Mouse (Mus musculus): Measurements from ENCODE around the gene Htra1.

The Htra1 gene

DNA sequence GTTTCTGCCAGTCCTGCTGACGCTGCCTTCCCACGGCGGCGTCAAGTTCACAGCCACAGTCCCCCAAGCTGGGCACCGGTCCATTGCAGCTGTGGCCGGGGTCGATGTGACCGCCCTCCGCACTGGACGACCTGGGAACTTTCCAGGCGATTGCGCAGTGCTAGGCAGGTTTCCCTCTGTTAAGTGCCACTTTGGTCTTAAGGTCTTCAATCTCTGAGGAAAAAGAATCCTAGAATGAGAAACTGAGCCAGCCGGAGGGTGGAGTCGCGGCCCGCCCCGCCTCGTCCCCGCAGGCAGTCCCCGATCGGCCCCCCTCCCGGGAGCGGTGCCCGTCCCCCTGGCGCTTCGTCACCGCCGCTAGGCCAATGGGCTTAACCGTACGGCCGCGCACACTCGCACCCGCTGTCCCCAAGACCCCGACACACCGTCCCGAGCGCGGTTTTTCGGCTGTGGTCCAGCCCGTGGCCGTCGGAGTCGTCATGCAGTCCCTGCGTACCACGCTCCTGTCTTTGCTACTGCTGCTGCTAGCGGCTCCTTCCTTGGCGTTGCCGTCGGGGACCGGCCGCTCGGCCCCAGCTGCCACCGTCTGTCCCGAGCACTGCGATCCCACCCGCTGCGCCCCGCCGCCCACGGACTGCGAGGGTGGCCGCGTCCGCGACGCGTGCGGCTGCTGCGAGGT, at the start of gene Htra1:
TSS of gene Htra1 (plus strand) at position 319 of the 679 bp plus-strand sequence.
- DNase-seq = peak; percentile 56

- DNase-seq = no peak
Measured at GRCm38 (mm10) chr7:130886246-130886645, 49.7 kb upstream of the Htra1 start.

- peak; percentile 57 for DNase-seq
Measured at GRCm38 (mm10) chr7:130887946-130888345, 48.0 kb upstream of the Htra1 start.

- no peak for DNase-seq
Measured at GRCm38 (mm10) chr7:130890871-130891270, 45.0 kb upstream of the Htra1 start.

- no peak for DNase-seq
Measured at GRCm38 (mm10) chr7:130892973-130893372, 42.9 kb upstream of the Htra1 start.

- DNase-seq = peak; percentile 45
Measured at GRCm38 (mm10) chr7:130894931-130895617, 40.8 kb upstream of the Htra1 start.

- DNase-seq = no peak
Measured at GRCm38 (mm10) chr7:130895618-130895945, 40.3 kb upstream of the Htra1 start.

- no peak for DNase-seq
Measured at GRCm38 (mm10) chr7:130896064-130896463, 39.8 kb upstream of the Htra1 start.

DNA sequence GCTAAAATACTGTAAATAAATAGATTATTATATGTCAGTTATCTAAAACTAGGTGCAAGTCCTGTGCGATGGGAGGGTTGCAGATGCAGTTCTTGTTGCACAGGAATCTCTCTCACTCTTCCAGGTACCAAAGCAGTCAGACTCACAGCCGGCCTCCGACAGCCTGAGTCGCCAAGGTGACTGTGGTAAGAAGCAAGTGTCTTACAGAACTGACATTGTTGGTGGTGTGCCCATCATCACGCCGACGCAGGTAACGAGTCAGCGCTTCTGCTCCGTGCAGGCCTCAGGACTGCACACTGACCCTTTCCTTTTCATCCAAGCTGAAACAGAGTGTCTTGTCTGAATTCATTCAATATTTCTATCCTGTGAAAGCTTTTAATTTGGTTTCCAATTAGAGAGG, 38.7 kb upstream of the Htra1 start:
- DNase-seq = no peak

DNA sequence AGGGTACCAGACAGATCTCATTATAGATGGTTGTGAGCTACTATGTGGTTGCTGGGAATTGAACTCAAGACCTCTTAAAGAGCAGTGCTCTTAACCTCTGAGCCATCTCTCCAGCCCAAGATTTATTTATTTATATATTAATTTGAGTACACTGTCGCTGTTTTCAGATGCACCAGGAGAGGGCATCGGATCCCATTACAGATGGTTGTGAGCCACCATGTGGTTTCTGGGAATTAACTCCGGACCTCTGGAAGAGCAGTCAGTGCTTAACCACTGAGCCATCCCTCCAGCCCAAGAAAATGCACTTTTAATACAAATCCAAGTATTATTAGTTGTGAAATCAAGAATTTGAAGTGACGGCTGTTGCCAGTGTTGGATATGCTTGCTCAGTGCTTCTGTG, 37.5 kb upstream of the Htra1 start:
- DNase-seq = no peak

- no peak for DNase-seq
Measured at GRCm38 (mm10) chr7:130900233-130900848, 35.6 kb upstream of the Htra1 start.

DNA sequence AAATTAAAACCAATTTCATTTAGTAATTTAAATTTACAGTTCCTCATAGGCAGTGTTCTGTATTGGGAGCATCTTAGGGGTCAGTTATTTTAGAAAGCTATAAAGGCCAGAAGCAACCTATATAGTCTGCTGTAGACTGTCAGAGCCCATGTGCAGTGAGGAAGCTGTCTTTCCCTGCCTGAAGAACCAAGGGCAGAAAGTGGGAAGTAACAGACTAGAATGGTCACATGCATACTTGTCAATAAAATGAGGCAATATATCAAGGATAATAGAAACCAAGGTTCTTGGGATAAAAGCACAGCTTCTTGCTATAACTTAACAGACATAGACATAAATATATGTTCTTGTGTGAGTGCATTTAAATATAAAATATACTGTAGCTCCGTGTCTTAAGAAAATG, 33.0 kb upstream of the Htra1 start:
- DNase-seq = no peak

DNA sequence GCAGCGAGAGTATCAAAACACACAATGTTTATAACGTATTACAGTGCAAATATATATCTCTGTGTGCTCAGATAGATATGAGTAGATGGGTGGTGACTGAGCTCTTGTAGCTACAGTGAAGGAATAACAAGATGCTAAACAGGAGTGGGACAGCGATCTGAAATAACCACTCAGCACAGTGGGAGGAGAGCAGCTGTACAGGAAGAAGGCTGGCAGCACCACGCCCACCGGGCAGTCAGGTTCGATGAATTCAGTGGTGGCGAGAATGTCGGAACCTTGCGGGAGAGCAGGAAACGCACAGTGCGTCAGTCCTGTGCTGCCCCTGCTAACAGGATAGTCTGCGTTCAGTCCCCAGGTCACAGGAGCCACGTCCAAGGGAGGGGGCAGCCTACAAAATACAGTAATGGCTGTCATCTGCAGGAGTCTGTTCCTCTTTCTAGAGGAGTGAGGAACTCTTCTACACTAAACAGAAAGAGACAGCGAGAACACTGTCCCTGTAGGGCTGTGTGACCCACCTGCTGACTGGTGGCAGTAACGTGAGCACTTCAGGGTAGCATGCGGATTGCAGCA, 32.3 kb upstream of the Htra1 start:
- DNase-seq = no peak

- DNase-seq = no peak
Measured at GRCm38 (mm10) chr7:130904571-130905365, 31.1 kb upstream of the Htra1 start.

DNA sequence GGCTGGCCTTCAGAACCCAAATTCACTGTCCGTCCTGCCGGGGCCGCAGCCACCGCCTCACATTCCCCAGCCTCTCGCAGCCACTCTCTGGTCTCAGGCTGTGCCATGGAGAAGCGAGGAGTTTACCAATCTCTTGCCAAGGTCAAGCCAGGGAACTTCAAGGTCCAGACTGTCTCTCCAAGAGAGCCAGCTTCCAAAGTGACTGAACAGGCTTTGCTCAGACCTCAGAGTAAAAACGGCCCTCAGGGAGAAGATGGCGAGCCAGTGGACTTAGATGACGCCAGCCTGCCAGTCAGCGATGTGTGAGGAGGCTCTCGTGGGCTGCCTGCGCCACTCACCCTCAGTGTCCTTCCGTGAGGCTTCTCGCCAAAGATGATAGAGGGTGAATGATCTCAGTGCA, 25.1 kb upstream of the Htra1 start:
- no peak for DNase-seq

GRCm38 (mm10) chr7:130914693-130915363, 21.1 kb upstream of the Htra1 start:
- DNase-seq = no peak

GRCm38 (mm10) chr7:130918260-130918659, 17.7 kb upstream of the Htra1 start:
- no peak for DNase-seq

DNA sequence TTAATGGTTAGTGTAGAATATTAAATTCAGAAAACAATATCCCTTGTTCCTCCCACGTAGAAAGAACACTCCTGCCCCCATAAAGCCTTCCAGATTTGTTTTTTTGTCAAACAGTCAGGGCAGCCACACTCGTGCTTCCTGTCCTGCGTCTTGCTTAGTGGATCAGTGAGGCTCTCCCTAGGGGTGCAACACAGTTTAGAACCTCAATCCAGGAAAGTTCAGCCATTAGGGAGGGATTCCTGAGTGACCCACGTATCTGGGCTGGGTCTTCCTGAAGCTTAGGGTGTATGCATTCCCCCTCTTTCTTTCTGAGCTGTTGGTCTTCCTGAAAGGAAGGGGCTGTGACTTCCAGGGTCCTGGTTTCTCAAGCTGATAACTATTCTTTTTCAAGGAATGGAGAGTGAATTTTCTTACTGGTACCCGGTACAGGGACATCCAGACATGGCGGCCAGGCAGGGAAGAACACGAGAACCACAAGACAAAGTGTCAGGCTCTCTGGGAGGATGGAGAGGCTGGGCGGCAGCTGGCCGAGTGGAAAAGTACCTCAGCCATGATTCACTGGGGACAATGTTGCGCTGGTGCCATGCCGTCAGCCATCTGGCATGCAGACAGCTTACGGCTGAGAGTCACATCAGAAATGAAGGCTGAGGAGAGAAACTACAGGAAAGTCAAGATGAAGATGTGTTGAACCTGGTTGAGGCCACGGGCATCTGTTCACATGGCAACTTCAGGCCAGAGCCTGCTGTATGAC, 12.8 kb upstream of the Htra1 start:
- no peak for DNase-seq

- no peak for DNase-seq
Measured at GRCm38 (mm10) chr7:130930401-130930800, 5.5 kb upstream of the Htra1 start.

- DNase-seq = no peak
Measured at GRCm38 (mm10) chr7:130932921-130933320, 3.0 kb upstream of the Htra1 start.

DNA sequence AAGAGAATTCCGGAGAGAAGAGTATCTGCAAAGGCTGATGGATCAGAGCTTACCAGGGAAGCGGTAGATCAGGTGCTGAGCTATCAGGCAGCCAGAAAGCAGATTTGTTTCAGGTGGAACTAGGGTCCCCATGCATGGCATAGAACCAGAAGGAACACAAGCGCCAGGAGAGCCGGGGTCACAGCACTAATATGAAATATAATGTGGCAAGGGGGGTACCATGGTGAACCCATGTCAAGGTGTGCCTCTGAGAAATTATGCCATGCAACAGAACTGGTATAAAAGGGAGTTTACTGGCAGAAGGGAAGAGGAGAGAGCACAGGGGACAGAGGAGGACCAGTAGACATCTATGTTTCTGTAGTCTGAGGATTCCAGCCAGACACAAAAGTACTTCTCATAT, 1.3 kb upstream of the Htra1 start:
- DNase-seq = no peak

DNA sequence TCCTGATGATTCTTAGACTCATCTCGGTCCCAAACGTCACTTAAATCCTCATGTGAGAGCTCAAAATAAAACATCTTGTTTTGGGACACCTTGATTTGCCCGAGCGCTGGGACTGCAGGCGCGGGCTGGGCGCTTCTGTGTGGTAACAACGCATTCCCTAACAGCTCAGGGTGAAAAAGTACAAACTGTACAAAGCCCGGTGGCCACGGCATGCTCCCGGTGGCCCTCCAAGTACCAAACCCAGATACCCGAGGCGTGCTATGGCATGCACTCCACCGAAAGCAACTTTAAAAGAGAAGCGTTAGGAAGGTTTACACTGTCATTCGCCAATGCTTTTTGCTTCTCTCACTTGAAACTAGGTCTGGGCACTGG, 504 bp upstream of the Htra1 start:
- no peak for DNase-seq
